Mouse (Mus musculus) lung, postnatal 10 days (tissue): ENCODE data around the gene Glcci1.

Source experiments
- DNase-seq: peaks from one replicate; pipeline ENCODE4 v3.0.0; 2021

Glcci1 gene

GRCm38 (mm10) chr6:8509551-8509950, at the start of gene Glcci1:
Gene Glcci1 (plus strand): TSS chr6:8509600.
- DNase-seq, result peak; percentile 78

GRCm38 (mm10) chr6:8462447-8462846, 47.0 kb upstream of the Glcci1 start:
- no peak for DNase-seq

GRCm38 (mm10) chr6:8465388-8465787, 44.0 kb upstream of the Glcci1 start:
- DNase-seq, result no peak

DNA sequence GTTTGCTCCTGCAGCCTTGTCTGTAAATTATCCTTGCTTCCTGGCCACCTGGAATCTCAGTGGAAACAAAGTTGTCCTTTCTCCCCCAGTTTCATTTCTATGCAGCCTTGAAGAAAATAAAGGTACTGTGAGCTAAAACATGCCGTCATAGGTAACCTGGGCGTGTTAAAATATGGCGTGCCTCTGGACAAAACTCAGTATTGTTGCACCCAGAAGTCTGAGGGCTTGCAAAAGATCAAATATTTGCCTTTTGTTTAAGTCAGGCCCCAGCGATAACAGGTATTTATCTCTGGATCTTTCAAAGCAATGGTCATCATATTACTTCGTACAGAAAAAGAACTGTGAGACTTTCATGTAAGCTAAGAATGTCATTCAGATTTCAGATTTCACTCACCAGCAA, 43.4 kb upstream of the Glcci1 start:
- DNase-seq, result no peak

GRCm38 (mm10) chr6:8467667-8468337, 41.6 kb upstream of the Glcci1 start:
- peak; percentile 36 for DNase-seq

DNA sequence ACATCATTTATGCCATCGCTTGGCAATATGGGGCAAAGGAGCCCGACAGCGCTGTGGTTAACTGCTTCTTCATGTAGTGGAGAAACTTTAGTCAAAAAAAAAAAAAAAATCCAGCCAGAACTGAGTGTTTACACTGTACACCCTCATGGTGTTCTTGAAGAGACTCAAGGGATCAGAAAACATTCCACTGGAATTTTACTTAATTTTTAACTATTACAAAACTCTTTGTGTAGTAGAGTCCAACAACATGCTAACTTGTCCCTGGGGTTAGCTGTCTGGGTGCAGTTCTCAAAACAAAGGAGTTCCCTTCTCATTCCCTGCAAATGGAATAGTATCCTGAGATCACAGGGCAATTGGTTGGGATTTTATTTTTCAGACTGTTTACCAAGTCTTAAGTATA, 39.5 kb upstream of the Glcci1 start:
- no peak for DNase-seq

- DNase-seq, result no peak
Measured at GRCm38 (mm10) chr6:8472125-8472524, 37.3 kb upstream of the Glcci1 start.

DNA sequence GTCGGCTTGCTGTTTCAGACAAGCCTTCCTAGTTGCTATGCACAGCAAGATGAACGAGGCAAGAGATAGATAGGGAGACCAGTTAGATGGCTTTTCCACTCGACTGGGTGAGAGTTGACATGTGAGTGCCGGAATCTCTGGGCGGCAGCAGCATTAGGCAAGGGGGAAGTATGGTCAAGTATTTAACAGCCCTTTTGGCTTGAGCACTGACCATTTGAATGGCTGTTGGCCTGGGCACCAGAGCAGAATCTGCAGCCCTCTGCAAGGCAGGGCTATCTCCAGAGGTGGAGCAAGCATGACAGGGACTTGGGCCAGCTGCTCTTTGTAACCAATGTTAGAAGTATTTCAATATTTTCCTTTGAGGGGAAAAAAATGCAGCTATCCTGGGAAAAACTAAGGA, 36.5 kb upstream of the Glcci1 start:
- DNase-seq, result peak; percentile 62

- peak; percentile 63 for DNase-seq
Measured at GRCm38 (mm10) chr6:8473498-8473897, 35.9 kb upstream of the Glcci1 start.

DNA sequence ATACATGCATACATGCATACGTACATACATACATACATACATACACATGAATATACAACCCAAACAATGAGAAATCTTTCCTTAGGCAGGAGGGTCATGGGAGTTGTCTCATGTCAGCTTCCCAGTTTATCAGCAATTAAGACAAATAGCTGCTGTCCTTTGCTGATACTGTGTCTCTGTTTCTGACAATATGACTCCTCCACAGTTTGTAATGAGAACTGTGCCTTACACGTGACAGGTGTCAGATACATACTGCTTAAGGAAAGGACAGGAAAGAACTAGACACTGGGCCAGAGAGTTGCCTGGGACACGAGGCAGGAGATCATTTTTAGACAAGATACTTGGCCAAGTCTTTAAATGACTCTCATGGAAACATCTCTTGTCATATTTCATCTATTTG, 35.1 kb upstream of the Glcci1 start:
- DNase-seq, result no peak

DNA sequence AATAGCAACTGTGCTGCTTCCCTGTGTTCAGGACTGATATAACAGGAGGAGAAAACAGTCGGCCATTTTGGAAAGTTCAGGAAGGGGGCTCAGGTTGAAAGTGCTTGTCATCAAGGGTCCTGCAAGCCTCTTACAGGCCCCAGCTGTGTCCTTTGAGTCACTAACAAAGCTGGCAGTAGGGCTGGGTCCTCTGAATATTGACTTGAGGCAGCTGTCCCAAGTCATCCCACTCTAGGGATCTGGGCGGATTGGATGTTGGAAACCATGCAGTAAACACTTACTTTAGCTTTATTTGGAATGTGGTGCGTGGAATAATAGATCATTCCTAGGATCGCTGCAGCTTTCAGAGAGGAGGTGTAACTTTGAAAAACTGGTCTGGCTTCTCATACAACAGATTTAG, 34.6 kb upstream of the Glcci1 start:
- DNase-seq, result no peak

DNA sequence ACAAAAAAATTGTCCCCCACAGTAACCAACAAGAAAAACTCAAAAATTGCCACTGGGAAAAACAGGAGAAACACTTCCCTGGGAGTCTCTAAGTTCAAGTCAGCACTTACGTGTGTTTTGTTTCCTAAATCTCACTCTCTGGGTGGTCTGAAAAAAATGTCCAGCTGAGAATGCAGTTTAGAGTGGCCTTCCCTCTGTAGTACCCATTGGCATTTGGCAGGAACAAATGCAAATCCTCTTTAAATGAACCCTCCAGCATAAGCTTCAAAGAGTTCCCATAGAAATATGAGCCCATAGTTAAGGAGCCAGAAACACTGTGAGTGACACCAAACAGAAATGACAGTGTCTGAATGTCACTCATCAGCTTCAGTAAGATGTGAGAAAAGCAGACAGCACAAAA, 30.2 kb upstream of the Glcci1 start:
- DNase-seq, result no peak

- no peak for DNase-seq
Measured at GRCm38 (mm10) chr6:8484437-8485275, 24.7 kb upstream of the Glcci1 start.

GRCm38 (mm10) chr6:8485414-8486175, 23.8 kb upstream of the Glcci1 start:
- peak; percentile 34 for DNase-seq

- no peak for DNase-seq
Measured at GRCm38 (mm10) chr6:8486391-8487043, 22.9 kb upstream of the Glcci1 start.

- DNase-seq, result no peak
Measured at GRCm38 (mm10) chr6:8487044-8487853, 22.2 kb upstream of the Glcci1 start.

DNA sequence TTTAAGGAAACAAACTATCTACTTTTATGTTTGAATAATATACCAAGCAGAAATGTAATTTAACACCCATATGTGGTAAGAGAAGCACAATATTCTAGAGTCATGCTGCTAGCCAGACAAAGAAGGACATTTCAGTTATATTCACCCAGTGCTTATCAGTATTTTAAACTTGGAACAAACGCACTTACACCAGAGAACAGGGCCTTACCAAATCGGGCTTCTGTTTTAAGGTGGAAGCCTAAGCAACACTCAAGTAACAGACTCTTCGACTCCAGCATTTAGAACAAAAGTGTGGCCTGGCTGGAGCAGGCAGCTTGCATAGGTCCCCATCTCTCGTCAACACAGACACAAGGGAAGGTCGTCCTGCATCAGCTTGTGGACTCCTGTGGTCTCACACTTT, 21.2 kb upstream of the Glcci1 start:
- DNase-seq, result no peak

DNA sequence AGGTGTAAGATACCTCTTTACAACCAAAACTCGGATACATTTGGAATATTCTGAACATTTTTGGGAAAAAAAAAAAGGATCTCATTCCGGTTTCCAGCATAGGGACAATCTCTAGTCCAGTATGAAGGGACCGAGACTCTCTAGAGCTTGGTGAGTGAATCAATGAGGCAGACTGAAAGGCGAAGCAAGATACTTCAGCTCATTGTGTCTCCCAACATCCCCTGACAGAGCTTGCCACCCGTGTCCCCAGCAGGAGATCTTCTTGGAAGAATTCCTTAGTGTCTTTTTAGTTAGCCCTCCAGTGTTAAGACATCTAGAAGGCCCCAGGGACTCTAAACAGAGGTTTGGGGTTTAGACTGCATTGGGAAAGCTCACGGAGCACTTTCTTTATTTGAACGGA, 20.1 kb upstream of the Glcci1 start:
- DNase-seq, result no peak

GRCm38 (mm10) chr6:8489938-8490585, 19.3 kb upstream of the Glcci1 start:
- no peak for DNase-seq

DNA sequence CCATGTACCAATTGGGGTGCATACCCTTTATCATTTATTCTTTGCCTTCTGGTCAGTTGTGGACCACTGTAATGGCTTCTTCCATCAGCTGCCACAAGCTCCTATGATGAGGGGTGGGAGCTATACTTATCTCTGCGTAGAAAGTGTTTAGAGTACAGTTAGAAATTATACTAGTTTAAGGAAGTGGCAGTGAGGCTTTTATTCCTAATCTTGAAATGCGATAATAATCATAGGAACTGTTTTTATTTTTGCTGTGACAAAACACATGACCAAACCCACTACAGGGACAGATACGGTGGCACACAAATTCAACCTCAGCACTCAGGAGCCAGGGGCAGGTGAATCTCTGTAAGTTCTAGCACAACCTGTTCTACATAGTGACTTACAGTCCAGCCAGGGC, 17.2 kb upstream of the Glcci1 start:
- no peak for DNase-seq

DNA sequence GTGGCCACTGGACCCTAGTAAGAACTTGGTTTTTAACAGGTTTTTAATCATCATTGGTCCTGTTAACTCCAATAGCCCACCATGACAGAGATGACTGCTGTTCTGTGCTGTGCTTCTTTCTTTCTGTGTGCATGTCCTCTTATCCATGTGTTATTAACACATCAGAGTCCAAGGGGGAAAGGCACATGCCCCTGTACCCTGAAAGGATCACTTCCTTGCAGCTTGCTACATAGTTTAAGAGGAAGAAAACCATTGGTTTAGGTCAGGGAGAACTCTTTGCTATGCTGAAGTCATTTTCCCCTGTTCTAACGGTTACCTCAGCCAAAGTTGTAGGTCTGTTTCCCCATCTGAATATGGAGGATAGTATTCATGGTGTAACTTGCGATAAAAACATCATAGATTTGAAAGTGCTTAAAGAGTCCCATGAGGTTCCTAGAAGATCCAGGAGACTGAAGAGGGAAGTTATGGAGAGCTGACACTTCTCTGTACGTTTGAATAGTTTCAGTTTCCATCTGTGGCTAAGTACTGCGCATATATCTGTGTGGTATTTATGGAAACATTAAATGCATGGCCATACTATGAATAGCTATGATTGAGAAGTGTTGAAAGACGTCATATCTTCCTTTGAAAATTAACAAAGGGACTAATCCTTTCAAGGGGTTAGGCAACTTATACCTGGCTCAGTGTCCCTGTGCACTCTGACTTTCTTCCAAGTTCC, 14.1 kb upstream of the Glcci1 start:
- no peak for DNase-seq
